Mouse (Mus musculus): ENCODE measurements around the gene Try5. TPM values are rescaled to one million over a fixed set of nuclear protein-coding genes. Genes with fewer than 3 reads are reported as not detected.

Try5 gene
- 12,068 TPM for polyA plus RNA-seq (2015; fragmentation: Illumina TruSeq; extraction: RNeasy Lipid Tissue Mini Kit (QIAGEN cat#74804); ENCODE audit: insufficient read depth, low read depth, low replicate concordance)

GRCm38 (mm10) chr6:41316741-41317140 is at the start of gene Try5:
Gene Try5, minus strand, starts transcription at chr6:41316841.

DNA sequence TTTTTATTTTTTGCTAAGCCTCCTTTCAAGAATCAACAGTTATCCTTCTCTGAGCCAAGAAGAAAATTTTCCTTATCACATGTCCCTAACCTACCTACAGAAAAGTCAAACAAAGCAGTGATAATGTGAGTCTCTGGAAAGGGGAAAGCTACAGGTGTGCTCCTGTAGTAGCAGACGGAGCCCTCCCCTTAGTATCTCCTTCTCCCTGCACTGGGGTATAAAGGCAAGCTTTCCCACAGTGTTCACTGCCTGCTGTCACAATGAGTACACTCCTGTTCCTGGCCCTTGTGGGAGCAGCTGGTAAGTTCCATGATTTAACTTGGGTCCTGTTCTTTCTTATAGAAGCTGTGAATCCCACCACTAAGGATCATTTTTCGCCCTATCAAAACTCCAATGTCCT is 37.3 kb upstream of the Try5 start, which contains the start of gene Try10:
Gene Try10 (plus strand): TSS at position 174 of the 400 bp plus-strand sequence.

DNA sequence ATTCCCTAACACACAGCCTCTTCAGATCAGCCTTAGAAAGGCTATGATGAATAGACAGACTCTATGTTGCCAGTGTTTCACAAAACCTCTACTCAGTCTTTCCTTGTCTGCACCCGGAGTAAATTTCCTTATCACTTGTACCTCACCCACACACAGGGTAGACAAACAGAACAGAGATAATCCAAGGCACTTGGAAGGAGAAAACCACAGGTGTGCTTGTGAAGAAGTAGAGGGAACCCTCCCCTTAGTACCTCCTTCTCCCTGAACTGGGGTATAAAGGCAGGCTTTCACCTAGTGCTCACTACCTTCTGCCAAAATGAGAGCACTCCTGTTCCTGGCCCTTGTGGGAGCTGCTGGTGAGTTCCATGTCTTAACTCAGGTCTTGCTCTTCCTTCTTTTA is 14.7 kb downstream of the Try5 start, which contains the start of gene Try4:
Gene Try4 (plus strand): TSS at position 301 of the 400 bp plus-strand sequence.

Other genes starting within 250 kb of the Try5 start
- 26,314 TPM for gene Try4, start 14.6 kb downstream of the Try5 start, polyA plus RNA-seq (2015; fragmentation: Illumina TruSeq; extraction: RNeasy Lipid Tissue Mini Kit (QIAGEN cat#74804); ENCODE audit: insufficient read depth, low read depth, low replicate concordance)
- 528 TPM for gene Try10, start 37.3 kb upstream of the Try5 start, polyA plus RNA-seq (2015; fragmentation: Illumina TruSeq; extraction: RNeasy Lipid Tissue Mini Kit (QIAGEN cat#74804); ENCODE audit: insufficient read depth, low read depth, low replicate concordance)
- gene Prss3, start 60.8 kb upstream of the Try5 start, polyA plus RNA-seq (2015; fragmentation: Illumina TruSeq; extraction: RNeasy Lipid Tissue Mini Kit (QIAGEN cat#74804); ENCODE audit: insufficient read depth, low read depth, low replicate concordance): 552 TPM
- 131 TPM for gene Gm5771, start 75.5 kb upstream of the Try5 start, polyA plus RNA-seq (2015; fragmentation: Illumina TruSeq; extraction: RNeasy Lipid Tissue Mini Kit (QIAGEN cat#74804); ENCODE audit: insufficient read depth, low read depth, low replicate concordance)
- gene Gm10334, start 129.3 kb upstream of the Try5 start, polyA plus RNA-seq (2015; fragmentation: Illumina TruSeq; extraction: RNeasy Lipid Tissue Mini Kit (QIAGEN cat#74804); ENCODE audit: insufficient read depth, low read depth, low replicate concordance): 167 TPM
- 15.3 TPM for gene Prss1, start 142.1 kb upstream of the Try5 start, polyA plus RNA-seq (2015; fragmentation: Illumina TruSeq; extraction: RNeasy Lipid Tissue Mini Kit (QIAGEN cat#74804); ENCODE audit: insufficient read depth, low read depth, low replicate concordance)
- 28,178 TPM for gene Prss2, start 204.9 kb upstream of the Try5 start, polyA plus RNA-seq (2015; fragmentation: Illumina TruSeq; extraction: RNeasy Lipid Tissue Mini Kit (QIAGEN cat#74804); ENCODE audit: insufficient read depth, low read depth, low replicate concordance)

Measured in pancreas, adult 10 weeks (tissue).